Mouse (Mus musculus): ENCODE data around the gene Atp4a. TPM values are rescaled to one million over a fixed set of nuclear protein-coding genes. Genes with fewer than 3 reads are reported as not detected.
"Not testable (repeated sequence)": the region's sequence is repeated elsewhere in the genome, so short reads cannot be mapped to it uniquely, and the experiment has no call there.

Gene Atp4a
- total RNA-seq, 2 experiments from 2014 or later = 0.16 to 0.41 TPM

DNA sequence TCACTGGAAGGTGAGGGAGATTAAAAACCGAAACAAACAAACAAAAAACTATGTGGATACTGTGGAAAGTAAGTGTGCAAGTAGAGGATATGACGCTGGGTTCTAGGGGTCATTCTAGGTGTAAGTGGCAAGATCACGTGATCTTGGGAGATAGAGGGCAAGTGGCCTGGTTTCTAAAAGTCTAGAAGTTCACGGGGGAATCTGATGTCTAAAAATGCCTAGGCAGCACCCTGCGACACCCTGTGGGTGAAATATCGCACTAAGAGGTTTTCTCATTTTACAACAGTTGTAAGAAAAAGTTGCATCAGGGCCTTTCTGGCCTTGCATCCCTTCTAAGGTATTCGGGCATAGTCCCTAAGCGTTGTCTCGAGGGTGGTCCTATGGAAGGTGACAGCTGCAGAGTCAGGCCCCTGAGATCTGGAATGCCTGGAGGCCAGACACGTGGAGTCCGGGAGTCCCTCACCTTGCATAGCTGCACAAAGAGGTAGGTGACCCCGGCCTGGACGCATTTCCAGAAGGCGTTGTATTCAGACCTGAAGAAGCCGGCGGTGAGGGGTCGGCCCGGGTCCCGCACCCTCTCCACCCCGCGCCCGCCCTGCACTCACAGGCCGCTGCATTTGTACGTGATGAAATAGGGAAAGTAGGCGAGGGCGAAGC lies 16.9 kb downstream of the Atp4a start:
- intact Hi-C loops (cut with DNase I; ENCODE audit: low total_unique reads) = no loop called here
- DNase-seq = no peak

DNA sequence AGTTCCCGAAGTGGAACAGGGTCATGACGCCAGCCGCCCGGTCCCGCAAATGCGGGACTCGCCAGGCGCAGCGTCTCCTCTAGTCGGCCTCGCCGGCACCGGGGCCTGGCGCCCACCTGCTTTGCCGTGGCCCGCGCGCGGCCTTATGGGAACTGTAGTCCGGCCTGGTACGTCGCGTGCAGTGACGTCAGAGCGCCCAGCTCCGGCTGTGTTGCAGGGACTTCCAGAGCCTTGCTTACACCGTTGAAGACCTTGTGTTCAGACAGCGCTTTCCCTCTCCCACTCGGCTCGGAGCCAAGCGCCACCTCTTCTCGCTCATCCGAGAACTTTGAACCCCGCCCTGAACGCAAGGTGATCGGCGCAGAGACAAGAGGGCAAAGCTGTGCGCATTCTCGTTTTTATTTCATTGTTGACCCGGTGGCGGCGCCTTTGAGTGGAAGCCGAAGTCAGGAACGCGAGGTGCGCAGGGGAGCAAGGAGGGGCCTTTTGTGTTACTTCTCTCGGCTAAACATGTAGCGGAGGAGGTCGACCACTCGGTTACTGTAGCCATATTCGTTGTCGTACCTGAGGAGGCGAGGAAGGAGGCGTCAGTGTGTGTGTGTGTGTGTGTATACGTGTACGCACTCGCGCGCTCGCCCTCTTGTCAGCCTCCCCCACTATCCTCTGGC lies 17.5 kb downstream of the Atp4a start, which contains the start of gene Tmem147:
Gene Tmem147 (minus strand): TSS at position 145 of the 668 bp plus-strand sequence.
- peak; percentile 95 for DNase-seq
- intact Hi-C loops (cut with DNase I; ENCODE audit: low total_unique reads) = no loop called here

DNA sequence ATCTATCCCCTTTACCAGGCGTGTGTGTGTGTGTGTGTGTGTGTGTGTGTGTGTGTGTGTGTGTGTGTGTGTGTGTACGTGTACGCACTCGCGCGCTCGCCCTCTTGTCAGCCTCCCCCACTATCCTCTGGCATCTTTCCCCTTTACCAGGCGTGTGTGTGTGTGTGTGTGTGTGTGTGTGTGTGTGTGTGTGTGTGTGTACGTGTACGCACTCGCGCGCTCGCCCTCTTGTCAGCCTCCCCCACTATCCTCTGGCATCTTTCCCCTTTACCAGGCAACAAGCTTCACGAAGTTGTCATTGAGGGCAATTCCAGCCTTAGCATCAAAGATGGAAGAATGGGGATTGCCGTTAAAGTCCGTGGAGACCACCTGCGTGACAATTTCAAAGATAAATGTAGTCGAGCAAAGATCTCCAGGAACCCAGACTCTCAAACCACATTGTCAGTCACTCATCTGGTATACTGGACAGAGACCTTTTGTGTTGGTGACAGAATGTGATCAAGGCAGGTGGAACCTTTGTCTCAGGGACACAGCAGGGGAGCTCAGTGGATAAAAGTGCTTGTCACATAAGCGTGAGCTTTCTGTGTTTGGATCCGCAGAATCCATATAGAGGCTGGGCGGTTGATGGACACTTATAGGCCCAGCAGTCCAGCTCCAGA lies 18.2 kb downstream of the Atp4a start:
- DNase-seq; intact Hi-C loops (cut with DNase I; ENCODE audit: low total_unique reads): not testable (repeated sequence)

DNA sequence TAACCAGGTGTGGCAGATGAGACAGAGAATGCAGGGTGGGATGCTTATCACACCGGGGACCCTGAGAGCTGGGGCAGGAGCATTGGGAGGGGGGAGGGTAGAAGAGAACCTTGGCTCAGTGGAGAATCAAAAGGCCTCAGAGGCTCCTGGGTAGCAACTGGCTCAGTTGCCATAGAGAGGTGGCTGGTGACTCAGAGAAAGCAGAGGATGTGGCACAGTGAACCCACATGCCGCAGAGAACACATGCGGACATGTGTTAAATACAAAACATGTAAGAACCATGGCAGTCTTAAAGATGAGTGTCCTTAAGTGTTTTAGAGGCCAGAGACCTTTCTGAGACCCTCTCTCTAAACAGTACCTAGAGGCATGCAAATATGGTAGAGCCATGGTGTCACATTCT lies 24.2 kb downstream of the Atp4a start:
- no peak for DNase-seq
- intact Hi-C loops (cut with DNase I; ENCODE audit: low total_unique reads) = no loop called here

DNA sequence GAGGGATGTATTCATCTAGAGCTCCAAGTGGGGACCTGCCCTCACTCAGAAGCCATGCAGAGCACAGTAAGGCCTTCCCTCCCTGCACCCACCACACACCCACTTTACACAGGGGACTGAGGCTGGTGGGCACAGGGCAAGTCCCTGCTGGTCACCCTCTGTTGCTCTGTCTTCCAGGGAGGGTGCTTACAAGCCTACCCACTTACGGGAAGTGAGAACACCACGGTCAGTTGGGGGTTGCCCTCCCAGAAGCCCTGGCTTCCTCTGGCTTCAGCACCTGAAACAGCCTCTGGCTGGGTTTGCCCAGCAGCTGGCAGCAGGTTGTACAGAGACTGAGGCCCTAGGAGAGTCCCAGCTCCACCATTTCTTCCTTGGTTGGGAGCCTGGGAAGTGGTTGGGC lies 30.6 kb downstream of the Atp4a start:
- intact Hi-C loops (cut with DNase I; ENCODE audit: low total_unique reads); DNase-seq: not testable (repeated sequence)

DNA sequence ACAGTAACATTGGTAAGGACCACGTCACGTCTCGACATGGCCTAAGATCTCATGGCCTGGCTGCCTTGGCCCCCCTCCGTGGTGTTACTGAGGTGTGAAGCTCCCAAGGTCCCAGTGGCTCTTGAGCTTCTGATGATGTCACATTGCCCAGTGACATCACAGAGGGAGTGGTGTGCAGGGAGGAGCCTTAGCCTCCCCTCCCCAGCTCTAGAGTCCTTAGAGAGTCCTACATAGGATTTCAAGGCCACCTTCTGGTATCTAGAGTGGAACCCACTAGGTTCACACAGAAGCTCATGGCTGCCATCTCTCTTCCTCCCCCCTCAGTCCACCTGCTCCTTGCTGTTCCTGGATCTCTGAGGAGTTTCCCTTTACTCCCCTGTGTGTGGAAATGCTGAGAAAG lies 31.6 kb downstream of the Atp4a start, which contains the start of gene Gapdhs:
Gene Gapdhs (minus strand): TSS at position 65 of the 400 bp plus-strand sequence.
- intact Hi-C loops (cut with DNase I; ENCODE audit: low total_unique reads); DNase-seq: not testable (repeated sequence)

DNA sequence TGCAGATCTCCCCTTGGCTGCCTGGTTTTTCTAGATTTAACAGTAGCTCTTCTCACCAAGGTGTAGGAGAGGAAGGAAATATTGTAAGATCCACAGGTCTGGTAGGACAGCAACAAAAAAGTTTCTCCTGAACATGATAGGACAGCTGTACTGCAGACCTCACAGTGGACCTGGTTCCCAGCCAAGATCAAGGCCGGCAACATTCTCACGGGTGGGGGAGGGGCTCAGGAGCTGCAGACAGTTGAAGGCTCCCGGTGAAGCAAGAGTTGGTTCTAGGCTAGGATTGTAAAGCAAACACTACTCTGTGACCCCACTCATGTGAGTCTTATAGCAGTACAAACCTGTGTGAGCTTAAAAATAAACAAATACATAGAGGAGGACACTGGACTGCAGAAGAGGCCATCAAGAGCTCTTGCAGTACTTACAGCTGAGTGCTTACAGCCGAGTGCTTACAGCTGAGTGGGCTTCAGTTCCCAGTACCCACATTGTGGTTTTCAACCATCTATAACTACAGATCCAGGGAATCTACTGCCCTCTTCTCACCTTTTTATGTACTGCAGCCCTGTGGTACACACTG lies 32.1 kb downstream of the Atp4a start:
- intact Hi-C loops (cut with DNase I; ENCODE audit: low total_unique reads) = no loop called here
- DNase-seq = peak; percentile 30

DNA sequence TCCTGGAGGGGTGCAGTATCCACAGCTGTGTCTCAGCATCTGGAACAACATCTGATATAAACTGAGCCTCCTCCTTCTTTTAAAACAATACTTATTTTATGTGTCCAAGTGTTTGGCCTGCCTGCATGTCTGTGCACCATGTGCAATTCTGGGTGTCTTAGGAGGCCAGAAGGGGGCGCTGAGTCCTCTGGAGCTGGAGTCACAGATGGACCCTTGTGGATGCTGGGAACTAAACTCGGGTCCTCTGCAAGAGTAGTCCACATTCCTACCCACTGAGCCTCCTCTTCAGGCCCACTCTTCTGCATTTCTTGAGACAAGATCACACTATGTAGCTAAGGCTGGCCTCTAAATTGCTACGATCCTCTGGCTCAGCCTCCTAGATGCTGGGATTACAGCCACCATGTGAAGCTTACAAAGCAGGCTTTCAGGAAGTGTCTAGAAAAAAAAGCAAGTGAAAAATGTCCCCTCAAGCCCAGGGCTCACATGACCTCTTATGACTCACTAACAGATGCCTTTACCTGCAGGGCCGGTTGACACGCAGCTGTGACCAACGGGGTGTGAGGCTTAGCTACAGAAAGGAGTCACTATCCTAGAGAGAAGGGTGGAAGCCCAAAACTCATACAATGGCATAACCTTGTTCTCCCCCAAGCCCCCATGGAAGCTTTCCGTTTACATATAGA lies 35.7 kb downstream of the Atp4a start:
- intact Hi-C loops (cut with DNase I; ENCODE audit: low total_unique reads) = no loop called here
- no peak for DNase-seq

DNA sequence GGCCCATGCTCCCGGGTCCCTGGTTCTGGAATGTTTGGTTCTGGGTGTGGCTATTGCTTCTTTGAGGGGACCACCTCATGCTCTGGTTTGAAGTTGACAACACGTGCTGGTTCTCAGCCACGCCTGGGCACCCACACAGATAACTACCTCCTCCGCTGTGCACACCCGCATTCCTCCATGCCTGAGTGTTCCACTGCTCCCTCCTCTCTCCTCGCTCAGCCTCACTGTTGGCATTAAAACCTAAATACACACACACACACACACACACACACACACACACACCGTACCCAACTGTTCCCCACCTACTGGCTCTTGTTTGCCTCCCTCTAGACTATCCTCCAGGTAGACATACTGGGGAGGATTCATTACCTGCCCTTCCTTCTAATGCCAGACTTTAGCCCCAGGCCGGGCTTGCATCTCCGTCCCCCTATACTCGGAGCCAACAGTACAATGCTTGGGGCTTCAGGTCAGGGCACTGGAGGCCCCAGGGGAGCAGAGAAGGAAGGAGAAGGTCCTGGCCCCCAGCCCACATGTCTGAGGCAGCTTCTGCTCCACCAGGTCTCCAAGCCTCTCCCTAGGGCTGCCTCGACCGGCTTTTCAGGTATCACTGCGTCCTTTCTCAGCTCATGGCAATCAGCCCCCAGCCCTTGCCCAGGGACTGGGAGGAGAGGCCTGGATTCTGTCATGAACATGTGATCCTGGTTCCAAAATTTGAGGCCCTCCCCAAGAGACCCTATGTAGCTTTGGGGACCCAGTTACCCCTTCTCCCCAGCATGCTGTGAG lies 38.0 kb downstream of the Atp4a start:
- no peak for DNase-seq
- intact Hi-C loops (cut with DNase I; ENCODE audit: low total_unique reads) = no loop called here

DNA sequence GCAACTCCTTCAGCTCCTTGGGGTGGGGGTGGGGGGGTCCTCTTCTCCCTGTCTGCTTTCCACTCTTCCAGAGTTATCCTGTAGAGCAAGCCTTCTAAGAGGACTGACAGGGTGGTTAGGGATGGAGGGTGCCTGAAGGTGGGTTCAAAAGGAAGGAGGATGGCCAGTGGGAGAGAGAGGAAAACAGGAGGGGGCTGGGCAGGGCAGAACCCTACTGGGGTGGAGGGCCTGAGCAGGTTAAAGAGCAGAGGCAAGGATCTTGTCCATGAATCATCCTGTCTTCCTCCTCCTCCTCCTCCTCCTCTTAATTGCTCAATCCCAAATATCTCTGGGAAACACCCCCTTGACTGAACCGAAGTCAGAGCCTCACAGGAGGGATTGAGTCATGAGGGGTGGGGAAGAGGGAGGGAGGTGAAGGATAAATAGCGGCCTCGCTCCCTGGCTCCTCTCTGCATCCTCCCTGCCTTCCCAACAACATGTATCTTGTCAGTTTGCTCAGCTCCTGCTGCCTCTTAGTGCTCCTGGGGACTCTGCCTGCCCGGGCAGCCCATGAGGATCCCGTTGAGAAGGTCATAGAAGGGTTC lies 39.2 kb downstream of the Atp4a start, which contains the start of gene Sbsn:
Gene Sbsn (plus strand): TSS at position 386 of the 584 bp plus-strand sequence.
- no peak for DNase-seq
- intact Hi-C loops (cut with DNase I; ENCODE audit: low total_unique reads) = no loop called here

DNA sequence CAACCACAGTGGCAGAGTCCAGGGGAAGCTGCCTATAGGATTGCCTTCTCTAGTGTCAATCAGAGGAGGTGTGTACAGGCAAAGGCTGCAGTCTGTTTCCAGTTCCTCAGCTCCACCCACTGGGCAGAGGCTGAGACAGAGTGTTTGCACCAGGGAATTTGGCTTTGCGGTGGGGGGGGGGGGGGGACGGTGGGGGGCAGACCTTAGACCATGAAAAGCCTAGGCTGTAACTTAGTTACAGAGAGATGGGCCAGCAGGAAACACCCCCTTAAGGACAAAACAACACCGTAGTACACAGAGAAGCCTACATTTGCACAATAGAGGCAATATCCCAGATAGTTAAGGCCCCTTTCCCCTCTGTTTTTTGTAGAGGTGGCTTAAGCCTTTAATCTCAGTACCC lies 45.0 kb downstream of the Atp4a start:
- intact Hi-C loops (cut with DNase I; ENCODE audit: low total_unique reads) = no loop called here
- no peak for DNase-seq

DNA sequence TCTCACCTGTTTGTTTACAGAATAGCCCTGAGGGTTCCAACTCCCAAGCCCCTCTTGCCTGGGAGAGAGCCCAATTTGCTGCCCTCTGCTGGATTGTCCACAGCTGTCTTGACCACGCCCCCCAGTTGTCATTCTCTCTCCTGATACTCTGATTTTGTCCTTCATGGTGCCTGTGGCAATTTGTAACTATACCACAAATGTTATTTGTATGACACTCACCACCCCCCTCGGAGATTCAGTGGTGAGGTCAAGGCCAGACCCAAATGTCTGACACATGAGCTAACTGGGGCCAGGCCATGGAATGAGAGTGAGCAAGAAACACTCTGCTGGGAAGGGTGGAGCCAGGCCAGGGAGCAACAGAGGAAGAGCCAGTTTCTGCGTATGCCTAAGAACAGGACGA lies 46.8 kb downstream of the Atp4a start:
- peak; percentile 32 for DNase-seq
- intact Hi-C loops (cut with DNase I; ENCODE audit: low total_unique reads) = no loop called here

DNA sequence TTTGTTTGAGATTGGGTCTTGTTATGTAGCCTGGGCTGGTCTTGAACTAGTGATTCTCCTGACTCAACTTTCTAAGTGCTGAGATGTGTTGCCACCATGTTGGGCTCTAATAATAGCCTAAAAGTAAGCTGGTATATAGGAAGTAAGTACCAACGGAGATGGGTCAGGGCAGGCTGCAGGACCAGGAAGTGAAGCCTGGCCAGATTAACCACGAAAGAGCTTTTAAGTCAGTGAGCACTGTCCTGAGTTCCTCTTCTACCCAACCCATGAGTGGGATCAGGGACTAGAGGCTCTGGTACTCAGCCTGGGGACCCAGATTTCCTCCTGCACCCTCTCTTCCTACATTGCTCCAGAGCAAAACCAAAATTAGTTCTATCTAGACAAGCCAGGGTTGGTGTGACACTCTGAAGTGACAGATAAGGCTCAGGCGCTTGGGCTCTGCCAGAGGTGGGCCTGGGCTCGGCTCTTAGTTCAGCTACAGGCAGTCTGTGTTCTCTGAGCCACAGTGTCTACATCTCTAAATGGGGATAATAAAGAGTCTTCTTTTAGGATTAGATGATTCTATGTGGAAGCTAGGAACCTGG lies 49.9 kb downstream of the Atp4a start:
- no peak for DNase-seq
- intact Hi-C loops (cut with DNase I; ENCODE audit: low total_unique reads) = no loop called here

DNA sequence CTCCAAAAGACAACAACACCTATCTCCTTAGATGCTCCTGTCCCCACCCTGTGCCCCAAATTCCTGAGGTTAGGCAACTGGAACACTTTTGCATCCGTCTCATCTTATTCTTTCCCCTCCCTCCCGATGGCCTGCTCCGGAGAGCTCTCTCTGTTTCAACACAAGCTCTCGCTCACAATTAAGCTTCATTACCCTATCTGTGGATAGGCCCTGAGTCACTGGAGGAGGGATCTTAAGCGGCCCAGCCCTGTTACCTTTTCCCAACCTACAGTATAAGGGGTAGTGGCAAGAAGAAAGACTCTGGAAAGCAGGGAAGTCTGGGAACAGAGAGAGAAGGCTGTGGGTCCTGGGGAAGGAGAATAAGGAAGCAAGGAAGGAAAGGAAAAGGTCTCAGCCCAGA lies 51.4 kb downstream of the Atp4a start, which contains the start of gene Dmkn:
Gene Dmkn (plus strand): TSS at position 301 of the 400 bp plus-strand sequence.
- intact Hi-C loops (cut with DNase I; ENCODE audit: low total_unique reads) = no loop called here
- DNase-seq = no peak

DNA sequence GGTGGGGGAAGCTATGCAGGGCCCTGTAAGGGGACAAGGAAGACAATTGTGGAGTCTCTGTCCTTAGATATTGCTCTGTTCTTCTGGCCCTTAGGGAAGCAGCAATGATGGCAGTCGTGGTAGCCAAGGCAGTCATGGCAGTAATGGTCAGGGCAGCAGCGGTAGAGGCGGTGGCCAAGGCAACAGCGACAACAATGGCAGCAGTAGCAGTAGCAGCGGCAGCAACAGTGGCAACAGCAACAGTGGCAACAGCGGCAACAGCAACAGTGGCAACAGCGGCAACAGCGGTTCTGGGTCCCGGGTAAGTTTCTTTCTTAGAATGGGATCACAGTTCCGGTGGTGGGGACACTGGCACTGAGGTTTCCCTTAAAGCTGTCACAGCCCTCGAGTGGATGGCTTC lies 53.2 kb downstream of the Atp4a start:
- intact Hi-C loops (cut with DNase I; ENCODE audit: low total_unique reads) = no loop called here
- no peak for DNase-seq

DNA sequence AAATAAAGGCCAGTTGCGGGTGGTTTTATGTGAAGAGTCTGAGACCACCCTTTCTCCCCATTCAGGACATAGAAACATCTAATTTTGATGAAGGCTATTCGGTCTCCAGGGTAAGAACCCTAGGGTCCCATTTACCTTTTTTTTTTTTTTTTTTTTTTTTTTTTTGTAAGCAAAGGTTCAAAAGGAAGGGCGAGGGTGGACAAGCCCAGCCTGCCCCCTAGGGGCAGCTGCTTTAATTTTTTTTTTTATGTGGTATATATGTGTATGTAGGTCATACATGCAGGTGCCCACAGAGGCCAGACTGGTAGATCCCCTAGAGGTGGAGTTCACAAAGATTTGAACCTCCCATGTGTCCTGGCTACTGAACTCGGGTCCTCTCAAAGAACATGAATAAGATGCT lies 54.4 kb downstream of the Atp4a start:
- intact Hi-C loops (cut with DNase I; ENCODE audit: low total_unique reads) = no loop called here
- DNase-seq = no peak

DNA sequence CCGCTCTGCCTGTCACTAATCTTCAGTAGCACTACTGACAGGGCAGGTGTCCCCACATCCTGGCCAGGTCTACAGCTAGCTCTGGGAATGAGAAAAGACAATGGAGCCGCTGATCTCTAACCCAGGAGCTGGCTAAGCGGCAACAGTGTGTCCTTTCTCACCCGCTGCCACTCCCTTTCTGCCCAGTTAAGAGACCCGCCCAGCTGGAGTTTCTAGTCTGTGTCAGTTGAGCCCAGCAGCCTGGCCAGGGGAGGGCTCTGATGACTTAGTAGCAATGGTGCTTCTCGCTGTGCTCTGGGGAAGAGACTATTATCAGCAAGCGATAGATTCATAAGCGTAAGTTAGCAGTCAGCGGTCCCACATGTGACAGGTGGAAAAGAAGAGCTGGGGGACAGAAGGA lies 57.2 kb downstream of the Atp4a start:
- intact Hi-C loops (cut with DNase I; ENCODE audit: low total_unique reads) = no loop called here
- no peak for DNase-seq

All from gastrocnemius, postnatal 14 days (tissue).